Mouse (Mus musculus) adrenal gland, postnatal 36 days (tissue): Measurements from ENCODE around the gene Gng12. TPM values are rescaled to one million over a fixed set of nuclear protein-coding genes. Genes with fewer than 3 reads are reported as not detected.
A peak's percentile ranks its signal among the peaks of the same experiment; 100 is the strongest.

Source experiments
- DNase-seq, 2 experiments: peaks; one replicate each; pipeline ENCODE4 v3.0.0; 2021; ENCODE audit warnings: mixed read lengths in 1 of 2
- total RNA-seq, 2 experiments: library from RNA; stranded (reverse); gene quantifications; 2 replicates each; pipeline ENCODE4 v1.2.3; 2021

The Gng12 gene
- total RNA-seq, 2 experiments from 2014 or later = 69.8 to 94.6 TPM

DNA sequence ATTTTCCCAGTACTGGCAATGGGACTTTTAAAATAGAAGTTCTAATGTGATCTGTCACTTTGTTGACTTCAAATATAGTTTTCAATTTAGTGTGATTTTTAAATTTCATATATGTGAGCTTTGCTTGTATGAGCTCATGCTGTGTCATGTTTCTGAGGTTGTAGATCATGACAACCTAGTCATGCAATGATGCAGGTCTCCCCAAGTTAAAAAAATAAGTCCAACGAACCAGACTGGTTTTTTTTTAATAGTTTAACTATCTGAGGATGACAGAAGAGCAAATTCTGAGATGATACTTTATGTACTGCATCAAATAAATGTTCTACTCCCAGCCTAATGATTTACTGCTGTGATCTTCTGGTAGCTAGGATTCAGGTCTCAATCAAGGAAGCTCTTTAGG is 153.9 kb downstream of the Gng12 start:
- no peak for DNase-seq

DNA sequence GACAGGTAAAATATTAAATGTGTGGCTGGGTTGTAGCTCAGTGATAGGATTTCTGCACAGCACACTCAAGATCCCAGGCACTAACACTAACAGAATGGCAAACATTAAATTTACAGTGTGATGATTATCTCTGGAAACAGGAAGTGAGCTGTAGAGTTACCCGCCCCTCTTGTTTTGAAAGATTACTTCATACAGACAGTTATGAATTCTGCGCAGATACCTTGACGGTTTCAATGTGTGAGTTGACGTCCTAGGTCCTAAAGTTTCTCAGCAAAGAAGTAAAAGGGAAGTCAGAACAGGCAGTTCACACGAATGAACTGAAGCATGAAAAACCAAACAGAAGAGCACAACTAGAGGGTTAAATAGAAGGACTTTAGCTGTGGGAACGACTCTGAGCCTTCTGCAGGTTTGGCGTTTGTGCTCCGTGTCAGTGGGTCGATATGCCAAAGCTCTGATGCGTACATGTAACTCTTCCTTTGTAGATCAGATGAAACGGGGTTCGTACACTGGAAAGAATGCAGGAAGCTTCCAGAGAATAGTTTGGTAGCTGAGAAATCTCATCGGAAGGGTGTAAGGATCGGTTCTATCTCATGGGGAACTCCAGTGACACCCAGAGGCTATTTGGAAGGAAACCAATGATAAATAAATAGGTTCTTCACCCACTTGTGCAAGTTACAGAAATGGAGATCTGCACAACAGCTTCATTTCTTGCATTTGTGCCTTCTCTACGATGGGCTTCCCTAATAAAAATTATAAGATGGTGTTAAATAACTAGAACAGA is 160.1 kb downstream of the Gng12 start:
- no peak for DNase-seq

GRCm38 (mm10) chr6:67056889-67057564 is 160.8 kb downstream of the Gng12 start:
- no peak for DNase-seq

GRCm38 (mm10) chr6:67057574-67057973 is 161.4 kb downstream of the Gng12 start:
- DNase-seq = no peak

- no peak for DNase-seq
Measured at GRCm38 (mm10) chr6:67057991-67058696, 161.9 kb downstream of the Gng12 start.

DNA sequence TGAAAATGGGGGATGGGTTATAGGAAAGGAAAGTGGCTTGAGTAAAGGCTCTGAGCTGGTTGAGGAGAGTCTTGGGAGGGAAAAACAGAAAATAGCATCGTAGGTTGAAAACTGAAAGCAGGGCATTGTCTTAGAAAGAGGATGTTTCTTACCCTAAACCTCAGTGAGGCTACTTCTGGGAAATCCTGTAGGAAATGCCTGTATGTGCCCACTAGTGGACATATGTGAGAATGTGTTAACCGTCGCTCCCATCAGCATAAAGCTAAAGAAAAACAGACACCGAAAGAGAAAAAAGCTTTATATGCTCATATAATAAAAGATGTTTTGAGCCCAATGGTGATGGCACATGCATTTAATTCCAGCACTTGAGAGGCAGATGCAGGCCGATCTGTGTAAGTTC is 163.9 kb downstream of the Gng12 start:
- DNase-seq = no peak

GRCm38 (mm10) chr6:67069219-67069762 is 173.1 kb downstream of the Gng12 start:
- peak in 1 of 2 experiments; percentile 17 for DNase-seq

- DNase-seq = peak in 1 of 2 experiments; percentile 18
Measured at GRCm38 (mm10) chr6:67069800-67070315, 173.7 kb downstream of the Gng12 start.

Other genes with a start within 250 kb of the Gng12 start
- not detected for gene Vmn1r35, start 210.5 kb upstream of the Gng12 start, total RNA-seq
- gene Vmn1r36, start 177.2 kb upstream of the Gng12 start, total RNA-seq = not detected
- gene Vmn1r37, start 167.0 kb upstream of the Gng12 start, total RNA-seq = not detected
- gene Vmn1r38, start 113.8 kb upstream of the Gng12 start, total RNA-seq = not detected
- gene Vmn1r39, start 85.8 kb upstream of the Gng12 start, total RNA-seq = not detected
- 10 to 100 TPM; 26.2 to 54.8 TPM for gene Gadd45a, start 141.1 kb downstream of the Gng12 start, total RNA-seq